Mouse (Mus musculus) C2C12 (cell line): ENCODE results near the gene Tdrd5.

Experiments used
- CTCF ChIP-seq: IDR thresholded peaks from one replicate; pipeline ENCODE4 v1.5.1; 2011; ENCODE audit not compliant: control insufficient read depth, insufficient read depth, insufficient read length
- MAX ChIP-seq: IDR thresholded peaks from one replicate; pipeline ENCODE4 v1.6.1; 2011; ENCODE audit warnings: mild to moderate bottlenecking, control low read depth
- MYOG ChIP-seq: IDR thresholded peaks from one replicate; pipeline ENCODE4 v1.6.1; 2011; ENCODE audit not compliant: control insufficient read depth, insufficient read length; ENCODE audit errors: extremely low read depth

DNA sequence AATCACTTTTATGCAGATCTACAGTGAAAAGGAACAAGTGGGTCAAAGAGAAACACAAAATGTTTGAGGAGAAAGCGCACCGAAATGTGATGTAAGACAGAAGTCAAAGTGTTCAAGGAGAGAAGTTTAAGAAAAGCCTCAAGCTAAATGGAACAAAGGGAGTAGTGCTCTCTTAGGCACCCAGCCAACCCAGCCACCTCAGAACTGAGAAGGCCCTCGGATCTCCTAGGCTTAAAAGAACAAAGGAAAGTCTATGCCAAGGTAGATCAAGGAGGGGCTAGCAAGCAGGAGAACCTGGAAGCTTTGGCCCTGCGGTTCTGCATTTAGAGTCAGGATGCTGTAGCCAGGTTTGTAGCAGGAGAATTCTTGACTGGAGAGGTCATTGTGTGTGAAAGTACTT lies 48.6 kb downstream of the Tdrd5 start:
- TF ChIP-seq MAX (no peak), MYOG (no peak), CTCF (no peak)
